Mouse (Mus musculus): ENCODE results near the gene Hmcn2.
A peak's percentile ranks its signal among the peaks of the same experiment; 100 is the strongest.

The Hmcn2 gene

GRCm38 (mm10) chr2:31454280-31454679, 140.1 kb downstream of the Hmcn2 start:
- DNase-seq (ENCODE audit: extremely low read depth, low read depth), result no peak

DNA sequence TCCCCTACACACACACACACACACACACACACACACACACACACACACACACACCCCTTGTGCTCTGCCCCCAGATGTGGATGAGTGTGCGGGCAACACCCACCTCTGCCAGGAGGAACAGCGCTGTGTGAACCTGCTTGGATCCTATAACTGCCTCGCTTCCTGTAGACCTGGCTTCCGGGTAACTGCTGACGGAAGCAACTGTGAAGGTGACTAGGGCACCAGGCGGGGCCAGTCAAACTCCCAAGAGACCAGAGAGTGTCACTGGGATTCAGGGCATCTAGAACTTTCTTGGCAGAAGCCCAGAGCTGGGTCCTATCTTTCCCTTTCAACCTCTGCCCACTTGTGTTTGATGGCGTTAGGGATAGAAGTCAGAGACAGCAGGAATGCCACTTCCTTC, 141.2 kb downstream of the Hmcn2 start:
- DNase-seq (ENCODE audit: extremely low read depth, low read depth), result no peak

DNA sequence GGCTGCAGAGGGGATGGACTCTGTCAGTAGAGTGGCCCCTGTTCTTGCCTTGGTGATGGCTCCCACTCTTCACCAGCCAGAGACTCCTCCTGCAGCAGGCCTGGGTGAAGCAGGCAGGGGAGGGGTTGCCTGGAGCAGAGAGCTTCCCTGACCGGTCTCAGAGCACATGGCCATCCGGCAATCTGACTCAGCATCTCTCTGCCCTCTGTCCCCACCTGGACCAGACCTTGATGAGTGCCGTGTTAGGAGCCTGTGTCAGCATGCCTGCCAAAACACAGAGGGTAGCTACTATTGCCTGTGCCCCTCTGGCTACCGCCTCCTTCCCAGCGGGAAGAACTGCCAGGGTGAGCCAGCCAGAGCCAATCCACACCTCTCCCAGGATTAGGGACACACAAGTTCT, 144.2 kb downstream of the Hmcn2 start:
- no peak for DNase-seq (ENCODE audit: extremely low read depth, low read depth)

- no peak for DNase-seq (ENCODE audit: extremely low read depth, low read depth)
These were observed 145.0 kb downstream of the Hmcn2 start for GRCm38 (mm10) chr2:31458989-31459936.

DNA sequence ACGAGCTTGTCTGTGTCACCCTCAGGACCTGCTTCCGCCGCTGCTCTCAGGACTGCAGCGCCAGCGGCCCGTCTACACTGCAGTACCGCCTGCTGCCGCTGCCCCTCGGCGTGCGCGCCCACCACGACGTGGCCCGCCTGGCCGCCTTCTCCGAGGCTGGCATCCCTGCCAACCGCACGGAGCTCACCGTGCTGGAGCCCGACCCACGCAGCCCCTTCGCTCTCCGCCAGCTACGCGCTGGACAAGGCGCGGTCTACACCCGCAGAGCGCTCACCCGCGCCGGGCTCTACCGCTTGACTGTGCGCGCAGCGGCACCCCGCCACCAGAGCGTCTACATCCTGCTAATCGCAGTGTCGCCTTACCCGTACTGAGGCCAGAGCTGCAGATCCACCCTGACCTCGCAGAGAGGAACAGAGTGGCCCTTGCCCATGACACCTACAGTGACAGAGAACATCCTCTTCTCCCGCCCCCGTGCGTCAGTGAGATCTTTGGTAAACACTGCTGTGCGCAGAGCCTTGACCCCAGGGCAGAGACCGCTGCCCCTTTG, 145.9 kb downstream of the Hmcn2 start:
- no peak for DNase-seq (ENCODE audit: extremely low read depth, low read depth)

DNA sequence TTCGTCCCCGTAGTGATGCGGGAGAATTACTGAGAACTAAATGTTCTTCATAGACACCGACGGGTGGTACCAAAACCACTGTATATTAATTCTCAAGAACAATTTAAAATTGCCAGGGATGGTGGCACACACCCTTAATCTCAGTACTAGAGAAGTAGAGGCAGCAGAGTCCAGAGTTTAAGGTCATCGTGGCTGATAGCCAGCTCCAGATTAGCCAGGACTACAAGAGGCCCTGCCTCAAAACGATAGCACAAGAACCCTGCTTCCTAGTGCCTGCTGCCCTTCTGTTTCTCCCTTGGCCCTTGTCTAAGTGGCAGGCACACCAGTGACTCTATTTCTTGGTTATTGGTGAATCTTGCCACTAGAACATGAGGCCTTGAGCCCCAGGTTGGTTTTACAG, 146.7 kb downstream of the Hmcn2 start:
- DNase-seq (ENCODE audit: extremely low read depth, low read depth), result no peak

DNA sequence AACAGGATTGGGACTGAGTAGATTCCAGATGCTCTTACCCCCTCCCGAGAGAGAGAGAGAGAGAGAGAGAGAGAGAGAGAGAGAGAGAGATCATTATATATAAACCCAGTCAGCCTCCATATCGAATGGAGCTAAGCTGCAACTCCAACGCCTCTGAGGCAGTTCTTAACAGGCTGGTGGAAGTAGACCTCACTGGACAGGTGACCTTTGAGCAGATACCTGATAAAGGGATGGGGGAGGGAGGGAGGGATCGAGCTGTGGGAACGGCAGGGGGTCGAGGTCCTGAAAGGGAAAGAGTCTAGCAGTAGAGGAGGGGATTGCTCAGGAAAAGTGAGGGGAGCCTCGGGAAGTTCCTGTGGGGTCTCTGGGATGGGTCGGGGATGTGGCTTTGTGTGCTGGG, 147.8 kb downstream of the Hmcn2 start:
- no peak for DNase-seq (ENCODE audit: extremely low read depth, low read depth)

DNA sequence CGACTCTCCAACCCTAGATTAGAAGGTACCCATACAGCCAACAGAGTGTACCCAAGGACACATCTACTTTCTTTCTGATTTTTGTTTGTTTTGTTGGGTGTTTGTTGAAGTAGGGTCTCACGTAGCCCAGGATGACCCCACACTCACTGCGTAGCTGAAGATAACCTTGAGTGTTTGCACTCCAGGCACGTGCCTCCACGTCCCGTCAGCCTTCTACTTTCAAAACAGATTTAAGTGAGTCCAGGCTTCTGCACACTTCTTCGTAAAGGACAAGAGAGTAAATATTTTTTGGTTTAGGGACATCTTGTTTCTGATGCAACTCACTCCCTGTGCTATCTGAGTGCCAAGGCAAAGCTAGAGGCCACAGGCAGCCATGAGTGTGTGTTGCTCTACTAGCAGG, 149.0 kb downstream of the Hmcn2 start:
- no peak for DNase-seq (ENCODE audit: extremely low read depth, low read depth)

GRCm38 (mm10) chr2:31463696-31464528, 149.7 kb downstream of the Hmcn2 start:
- no peak for DNase-seq (ENCODE audit: extremely low read depth, low read depth)

DNA sequence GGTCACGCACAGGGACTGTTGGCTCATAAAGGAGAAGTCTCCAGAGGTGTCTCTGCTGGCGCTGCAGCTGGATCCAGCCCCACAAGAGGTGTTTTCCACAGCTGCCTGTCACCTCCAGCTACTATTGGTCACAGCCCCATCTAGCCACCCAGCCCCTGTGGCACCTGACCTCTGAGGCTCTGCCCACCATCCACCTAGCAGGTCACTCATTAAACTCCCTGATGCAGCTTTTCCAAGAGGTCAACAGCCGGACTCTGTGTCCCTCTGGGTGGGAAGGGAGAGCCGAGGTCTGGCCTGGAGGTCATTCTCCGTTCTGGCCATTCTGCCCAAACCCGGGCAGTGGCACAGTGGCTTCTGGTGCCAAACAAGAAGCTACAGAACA, 150.3 kb downstream of the Hmcn2 start:
- no peak for DNase-seq (ENCODE audit: extremely low read depth, low read depth)

GRCm38 (mm10) chr2:31467457-31467856, 153.2 kb downstream of the Hmcn2 start:
- DNase-seq (ENCODE audit: extremely low read depth, low read depth), result no peak

- no peak for DNase-seq (ENCODE audit: extremely low read depth, low read depth)
These were observed 154.6 kb downstream of the Hmcn2 start for GRCm38 (mm10) chr2:31468857-31469256.

GRCm38 (mm10) chr2:31469480-31469879, 155.3 kb downstream of the Hmcn2 start:
- no peak for DNase-seq (ENCODE audit: extremely low read depth, low read depth)

- no peak for DNase-seq (ENCODE audit: extremely low read depth, low read depth)
These were observed 155.9 kb downstream of the Hmcn2 start, which contains the start of gene Ass1 for GRCm38 (mm10) chr2:31469931-31470682. TSS of gene Ass1 (plus strand) at chr2:31470207.

- no peak for DNase-seq (ENCODE audit: extremely low read depth, low read depth)
These were observed 156.6 kb downstream of the Hmcn2 start for GRCm38 (mm10) chr2:31470683-31471385.

DNA sequence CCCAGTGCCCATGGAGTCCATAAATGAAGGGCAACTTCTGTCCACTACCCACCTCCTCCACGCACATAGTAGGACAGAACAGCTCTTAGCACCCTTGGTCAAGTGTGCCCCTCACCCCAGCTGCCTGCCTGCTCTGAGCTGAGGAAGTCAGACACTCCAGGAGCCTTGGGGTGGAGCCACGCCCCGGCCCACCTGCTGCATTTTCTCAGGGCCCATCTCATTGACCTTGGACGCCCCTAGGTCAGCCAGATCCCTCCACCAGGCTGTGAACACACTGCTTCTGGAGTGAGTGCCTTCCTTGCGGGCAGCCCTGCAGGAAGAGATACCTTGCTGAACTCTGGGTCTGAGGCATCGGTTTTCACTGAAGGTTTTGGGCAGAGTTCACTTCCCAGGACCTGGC, 157.4 kb downstream of the Hmcn2 start:
- DNase-seq (ENCODE audit: extremely low read depth, low read depth), result no peak

DNA sequence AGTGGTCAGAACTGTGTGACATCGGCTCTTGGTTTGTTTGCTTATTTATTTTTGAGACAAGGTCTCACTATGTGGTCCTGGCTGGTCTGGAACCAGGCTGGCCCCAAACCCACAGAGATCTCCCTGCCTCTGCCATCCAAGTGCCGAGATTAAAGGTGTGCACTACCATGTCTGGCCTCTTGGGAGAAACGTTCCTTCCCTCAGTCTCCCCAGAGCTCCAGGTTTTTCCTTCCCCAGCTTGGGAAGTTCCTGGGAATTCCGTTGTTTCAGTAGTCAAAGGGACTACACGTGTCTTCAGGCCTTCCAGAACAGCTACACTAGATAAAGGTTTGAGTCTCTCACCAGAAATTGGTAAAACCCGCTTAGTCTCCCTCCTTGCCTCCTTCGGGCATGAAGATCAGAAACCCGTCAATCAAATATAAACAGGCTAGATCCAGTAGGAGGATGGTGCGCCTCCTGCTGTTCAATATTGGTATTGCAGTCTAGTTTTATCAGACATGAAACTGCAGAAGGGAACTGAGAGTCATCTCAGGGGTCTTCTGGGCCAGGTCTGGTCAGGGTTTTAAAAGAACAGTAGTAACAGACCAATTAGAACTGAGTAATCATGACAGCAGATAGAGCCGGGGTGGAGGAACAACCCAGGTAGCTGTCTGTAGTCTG, 158.3 kb downstream of the Hmcn2 start:
- DNase-seq (ENCODE audit: extremely low read depth, low read depth), result peak; percentile 55

DNA sequence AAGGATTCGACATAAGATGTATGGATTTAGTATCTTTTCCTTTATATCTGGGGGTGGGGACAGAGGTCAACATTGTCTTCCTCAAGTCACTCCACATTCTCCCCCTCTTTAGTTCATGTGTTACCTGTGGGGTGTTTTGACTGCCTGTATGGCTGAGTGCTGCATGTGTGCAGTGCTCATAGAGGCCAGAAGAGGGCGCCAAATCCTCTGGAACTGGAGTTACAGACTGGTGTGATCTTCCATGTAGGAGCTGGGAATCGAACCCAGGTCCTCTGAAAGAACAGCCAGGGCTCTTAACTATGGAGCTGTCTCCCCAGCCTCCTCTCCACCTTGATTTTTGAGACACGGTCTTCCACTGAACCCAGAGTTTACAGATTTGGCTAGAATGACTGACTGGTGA, 159.7 kb downstream of the Hmcn2 start:
- no peak for DNase-seq (ENCODE audit: extremely low read depth, low read depth)

DNA sequence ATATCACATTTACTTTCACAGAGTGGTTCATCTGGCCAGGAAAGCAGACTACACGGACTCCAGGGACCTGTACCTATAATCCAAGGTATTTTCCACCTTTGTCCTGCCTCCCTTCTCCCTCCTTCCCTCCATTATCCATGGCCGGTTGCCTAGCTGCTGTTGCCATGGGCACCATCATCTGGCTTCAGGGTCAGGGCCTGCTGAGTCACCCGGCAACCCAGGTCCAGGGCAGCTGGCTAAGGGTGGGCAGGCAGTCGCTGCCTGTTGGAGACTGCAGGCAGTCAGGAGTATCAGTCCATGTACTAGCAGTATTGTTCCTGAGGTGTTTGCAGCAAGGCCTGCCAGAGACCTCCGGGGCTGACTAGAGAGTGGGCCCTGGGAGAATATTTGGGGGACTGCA, 160.5 kb downstream of the Hmcn2 start:
- DNase-seq (ENCODE audit: extremely low read depth, low read depth), result no peak
